Mouse (Mus musculus) hindbrain, embryonic 14.5 days (tissue): ENCODE measurements around the gene Irf2bpl. TPM values are rescaled to one million over a fixed set of nuclear protein-coding genes. Genes with fewer than 3 reads are reported as not detected.

Experiments used
- ATAC-seq: fragments of 200-750 bp; cut with Nextera tagmentation; 2 replicates; pipeline ENCODE4 v1.8.0; 2017; ENCODE audit warnings: moderate number of reproducible peaks, mild to moderate bottlenecking, moderate TSS enrichment, moderate library complexity; ENCODE audit not compliant: low FRiP score
- DNase-seq: peaks from one replicate; pipeline ENCODE4 v3.0.0-alpha.2; 2015; ENCODE audit warnings: low spot score
- H3K27ac ChIP-seq: fragments of 300-500 bp; sonication (generic); 2 replicates; pipeline ENCODE4 v1.5.1; 2014; ENCODE audit warnings: mild to moderate bottlenecking, moderate library complexity
- H3K27me3 ChIP-seq: fragments of 300-500 bp; sonication (generic); 2 replicates; pipeline ENCODE4 v1.6.1; 2014; ENCODE audit warnings: mild to moderate bottlenecking, low read length, mixed read lengths; ENCODE audit not compliant: control insufficient read depth, insufficient read depth
- H3K36me3 ChIP-seq: fragments of 300-500 bp; sonication (generic); replicated peaks from 2 replicates; pipeline ENCODE4 v1.6.1; 2014; ENCODE audit not compliant: control insufficient read depth, insufficient read depth
- H3K4me1 ChIP-seq: fragments of 300-500 bp; sonication (generic); replicated peaks from 2 replicates; pipeline ENCODE4 v1.6.1; 2014; ENCODE audit warnings: antibody characterized with exemption, low read length, mixed read lengths; ENCODE audit not compliant: control insufficient read depth, insufficient read depth
- H3K4me2 ChIP-seq: fragments of 300-500 bp; sonication (generic); replicated peaks from 2 replicates; pipeline ENCODE4 v1.6.1; 2014; ENCODE audit warnings: mild to moderate bottlenecking, moderate library complexity
- H3K4me3 ChIP-seq: fragments of 300-500 bp; sonication (generic); replicated peaks from 2 replicates; pipeline ENCODE4 v1.5.1; 2014; ENCODE audit warnings: mild to moderate bottlenecking, low read length
- H3K9ac ChIP-seq: fragments of 300-500 bp; sonication (generic); 2 replicates; pipeline ENCODE4 v1.6.1; 2014
- H3K9me3 ChIP-seq: fragments of 300-500 bp; sonication (generic); 2 replicates; pipeline ENCODE4 v1.6.1; 2016; ENCODE audit warnings: low read length; ENCODE audit not compliant: control insufficient read depth
- WGBS: fragments of 180-500 bp; shearing (Covaris S2); extraction: QIAGEN DNeasy Blood & Tissue Kit; methylation state at CpG from one replicate; pipeline ENCODE4 v1.1.7; 2014; 5-methylcytosine and 5-hydroxymethylcytosine counted together
- polyA plus RNA-seq: library from polyadenylated mRNA; unstranded; fragments of >200 nt; fragmentation: Nextera tagmentation; extraction: Ambion mirVana; gene quantifications from 2 replicates; pipeline ENCODE4 v1.2.1, GENCODE M21; 2014

Irf2bpl gene
- polyA plus RNA-seq, 1 experiment from 2014 or later = 64.5 TPM

- WGBS = 96% methylated on average over 3 of the region's 3 CpGs
- H3K9me3 ChIP-seq = no peaks in the 10 kb centered on the region
- H3K4me1 ChIP-seq = no peaks in the 10 kb centered on the region
- DNase-seq = no peak
- H3K27me3 ChIP-seq = no peaks in the 10 kb centered on the region
- no peak overlapping the region for H3K9ac ChIP-seq
- H3K27ac ChIP-seq = no peak overlapping the region
- no peak for ATAC-seq
- H3K36me3 ChIP-seq = no peaks in the 10 kb centered on the region
- H3K4me3 ChIP-seq = no peak overlapping the region
- H3K4me2 ChIP-seq = no peak overlapping the region
These were observed 13.6 kb downstream of the Irf2bpl start for GRCm38 (mm10) chr12:86870996-86871395.

- ATAC-seq = no peak
- no peaks in the 10 kb centered on the region for H3K27me3 ChIP-seq
- 96% methylated on average over 5 of the region's 6 CpGs for WGBS
These were observed 14.8 kb downstream of the Irf2bpl start for GRCm38 (mm10) chr12:86869761-86870160.

GRCm38 (mm10) chr12:86867271-86868223 is 17.1 kb downstream of the Irf2bpl start:
- WGBS = 50% methylated on average over 14 of the region's 14 CpGs
- H3K27ac ChIP-seq = no peak overlapping the region
- no peaks in the 10 kb centered on the region for H3K27me3 ChIP-seq
- H3K4me3 ChIP-seq = no peak overlapping the region
- no peak for ATAC-seq
- DNase-seq = no peak
- H3K9me3 ChIP-seq = no peaks in the 10 kb centered on the region
- no peak overlapping the region for H3K4me2 ChIP-seq
- no peak overlapping the region for H3K9ac ChIP-seq
- H3K4me1 ChIP-seq = no peaks in the 10 kb centered on the region
- H3K36me3 ChIP-seq = no peaks in the 10 kb centered on the region

More at GRCm38 (mm10) chr12:86869761-86870160, 14.8 kb downstream of the Irf2bpl start:
- H3K4me1 ChIP-seq = no peaks in the 10 kb centered on the region
- H3K4me3 ChIP-seq = no peak overlapping the region
- H3K9ac ChIP-seq = no peak overlapping the region
- H3K4me2 ChIP-seq = no peak overlapping the region
- no peak for DNase-seq
- no peak overlapping the region for H3K27ac ChIP-seq
- no peaks in the 10 kb centered on the region for H3K36me3 ChIP-seq
- H3K9me3 ChIP-seq = no peaks in the 10 kb centered on the region

- Histone ChIP-seq H3K27me3 (no peaks in the 10 kb centered on the region), H3K4me2 (no peak overlapping the region), H3K9me3 (no peaks in the 10 kb centered on the region), H3K36me3 (no peaks in the 10 kb centered on the region), H3K4me1 (peaks cover 10% of the 10 kb centered on the region), H3K4me3 (no peak overlapping the region), H3K27ac (no peak overlapping the region), H3K9ac (no peak overlapping the region)
- DNase-seq (no peak), ATAC-seq (no peak)
- 94% methylated on average over 5 of the region's 5 CpGs for WGBS
These were observed 20.1 kb downstream of the Irf2bpl start for GRCm38 (mm10) chr12:86864316-86865020.

- no peak for ATAC-seq
- Histone ChIP-seq H3K9me3 (no peaks in the 10 kb centered on the region), H3K9ac (peak overlapping the region; percentile 12), H3K4me1 (peaks cover 20% of the 10 kb centered on the region), H3K27me3 (no peaks in the 10 kb centered on the region), H3K36me3 (no peaks in the 10 kb centered on the region), H3K4me3 (no peak overlapping the region), H3K4me2 (no peak overlapping the region), H3K27ac (peak overlapping the region; percentile 72)
- WGBS = 40% methylated on average over 10 of the region's 10 CpGs
- DNase-seq = peak; percentile 24
These were observed 24.4 kb downstream of the Irf2bpl start for GRCm38 (mm10) chr12:86859924-86860790.

- Histone ChIP-seq H3K27ac (peak overlapping the region; percentile 72), H3K9ac (peak overlapping the region; percentile 12; the same call in 1 of the 2 replicates), H3K4me1 (peaks cover 22% of the 10 kb centered on the region), H3K36me3 (no peaks in the 10 kb centered on the region), H3K4me2 (no peak overlapping the region), H3K9me3 (no peaks in the 10 kb centered on the region), H3K4me3 (no peak overlapping the region), H3K27me3 (no peaks in the 10 kb centered on the region)
- ATAC-seq = no peak
- WGBS = 77% methylated on average over 6 of the region's 6 CpGs
- no peak for DNase-seq
These were observed 25.4 kb downstream of the Irf2bpl start for GRCm38 (mm10) chr12:86858983-86859872.

- DNase-seq = no peak
- H3K27ac ChIP-seq = no peak overlapping the region
- H3K36me3 ChIP-seq = no peaks in the 10 kb centered on the region
- H3K4me3 ChIP-seq = no peak overlapping the region
- no peaks in the 10 kb centered on the region for H3K27me3 ChIP-seq
- no peak overlapping the region for H3K4me2 ChIP-seq
- no peak overlapping the region for H3K9ac ChIP-seq
- H3K4me1 ChIP-seq = peaks cover 22% of the 10 kb centered on the region
- 96% methylated on average over 4 of the region's 4 CpGs for WGBS
- H3K9me3 ChIP-seq = no peaks in the 10 kb centered on the region
- ATAC-seq = no peak
These were observed 26.1 kb downstream of the Irf2bpl start for GRCm38 (mm10) chr12:86858498-86858897.

GRCm38 (mm10) chr12:86857290-86857689 is 27.3 kb downstream of the Irf2bpl start:
- Histone ChIP-seq H3K27me3 (no peaks in the 10 kb centered on the region), H3K9ac (no peak overlapping the region), H3K4me2 (no peak overlapping the region), H3K4me3 (no peak overlapping the region), H3K9me3 (no peaks in the 10 kb centered on the region), H3K4me1 (peaks cover 22% of the 10 kb centered on the region), H3K27ac (no peak overlapping the region), H3K36me3 (no peaks in the 10 kb centered on the region)
- ATAC-seq = no peak
- 77% methylated on average over 8 of the region's 8 CpGs for WGBS
- DNase-seq = no peak
